Mouse (Mus musculus) T-helper 2 cell (primary cell): ENCODE measurements around the gene Gnb1.
"Not testable (repeated sequence)": the region's sequence is repeated elsewhere in the genome, so short reads cannot be mapped to it uniquely, and the experiment has no call there.

ENCODE experiments used
- in situ Hi-C: fragments of 300-600 bp; cut with MboI, MseI; formaldehyde crosslinking; loops from one replicate; pipeline ENCODE4 v1.15.1; 2025; ENCODE audit warnings: high pct_unique_total_duplicates

Gnb1 gene

GRCm38 (mm10) chr4:155550446-155550845, 59.3 kb downstream of the Gnb1 start:
- in situ Hi-C loops, result no loop called here

- in situ Hi-C loops, result no loop called here
Measured at GRCm38 (mm10) chr4:155551073-155551472, 59.9 kb downstream of the Gnb1 start.

- in situ Hi-C loops, result no loop called here
Measured at GRCm38 (mm10) chr4:155552917-155553532, 61.9 kb downstream of the Gnb1 start.

- in situ Hi-C loops, result no loop called here
Measured at GRCm38 (mm10) chr4:155554880-155555279, 63.7 kb downstream of the Gnb1 start.

GRCm38 (mm10) chr4:155555464-155555863, 64.3 kb downstream of the Gnb1 start:
- in situ Hi-C loops, result no loop called here

- in situ Hi-C loops, result no loop called here
Measured at GRCm38 (mm10) chr4:155559454-155559853, 68.3 kb downstream of the Gnb1 start.

- in situ Hi-C loops, result no loop called here
Measured at GRCm38 (mm10) chr4:155560932-155561331, 69.8 kb downstream of the Gnb1 start.

- in situ Hi-C loops, result no loop called here
Measured at GRCm38 (mm10) chr4:155561661-155562442, 70.7 kb downstream of the Gnb1 start, which contains the start of gene Nadk. TSS of gene Nadk (plus strand) at chr4:155562378.

GRCm38 (mm10) chr4:155562725-155563399, 71.7 kb downstream of the Gnb1 start:
- in situ Hi-C loops, result no loop called here

- in situ Hi-C loops, result no loop called here
Measured at GRCm38 (mm10) chr4:155563400-155564231, 72.5 kb downstream of the Gnb1 start.

- in situ Hi-C loops, result no loop called here
Measured at GRCm38 (mm10) chr4:155564315-155565069, 73.3 kb downstream of the Gnb1 start.

GRCm38 (mm10) chr4:155566555-155566954, 75.4 kb downstream of the Gnb1 start:
- in situ Hi-C loops, result no loop called here

GRCm38 (mm10) chr4:155568170-155568569, 77.0 kb downstream of the Gnb1 start:
- in situ Hi-C loops, result no loop called here

- in situ Hi-C loops, result no loop called here
Measured at GRCm38 (mm10) chr4:155568632-155569370, 77.6 kb downstream of the Gnb1 start.

- in situ Hi-C loops, result no loop called here
Measured at GRCm38 (mm10) chr4:155569818-155570217, 78.7 kb downstream of the Gnb1 start.

- in situ Hi-C loops, result not testable (repeated sequence)
Measured at GRCm38 (mm10) chr4:155570315-155570714, 79.2 kb downstream of the Gnb1 start.

- in situ Hi-C loops, result no loop called here
Measured at GRCm38 (mm10) chr4:155571442-155571841, 80.3 kb downstream of the Gnb1 start.

- in situ Hi-C loops, result no loop called here
Measured at GRCm38 (mm10) chr4:155573155-155573554, 82.0 kb downstream of the Gnb1 start.

GRCm38 (mm10) chr4:155573876-155574275, 82.7 kb downstream of the Gnb1 start:
- in situ Hi-C loops, result no loop called here

GRCm38 (mm10) chr4:155574931-155575330, 83.8 kb downstream of the Gnb1 start:
- in situ Hi-C loops, result loop anchor here (5.0 kb wide), 1 partner anchor 93 kb away; no protein-coding TSS in a partner anchor
